Mouse (Mus musculus) cerebellum, adult (tissue): Measurements from ENCODE around the gene Serpinb6b.

Experiments
- ATAC-seq: cut with Nextera tagmentation; 2 replicates; pipeline ENCODE4 v1.9.2; 2017; ENCODE audit warnings: mild to moderate bottlenecking, moderate library complexity, mixed read lengths; ENCODE audit not compliant: insufficient number of reproducible peaks, low FRiP score, low TSS enrichment

The Serpinb6b gene

GRCm38 (mm10) chr13:33028550-33028949 lies 63.5 kb downstream of the Serpinb6b start:
- no peak for ATAC-seq
